Mouse (Mus musculus): Measurements from ENCODE around the gene A2ml1.

The A2ml1 gene

DNA sequence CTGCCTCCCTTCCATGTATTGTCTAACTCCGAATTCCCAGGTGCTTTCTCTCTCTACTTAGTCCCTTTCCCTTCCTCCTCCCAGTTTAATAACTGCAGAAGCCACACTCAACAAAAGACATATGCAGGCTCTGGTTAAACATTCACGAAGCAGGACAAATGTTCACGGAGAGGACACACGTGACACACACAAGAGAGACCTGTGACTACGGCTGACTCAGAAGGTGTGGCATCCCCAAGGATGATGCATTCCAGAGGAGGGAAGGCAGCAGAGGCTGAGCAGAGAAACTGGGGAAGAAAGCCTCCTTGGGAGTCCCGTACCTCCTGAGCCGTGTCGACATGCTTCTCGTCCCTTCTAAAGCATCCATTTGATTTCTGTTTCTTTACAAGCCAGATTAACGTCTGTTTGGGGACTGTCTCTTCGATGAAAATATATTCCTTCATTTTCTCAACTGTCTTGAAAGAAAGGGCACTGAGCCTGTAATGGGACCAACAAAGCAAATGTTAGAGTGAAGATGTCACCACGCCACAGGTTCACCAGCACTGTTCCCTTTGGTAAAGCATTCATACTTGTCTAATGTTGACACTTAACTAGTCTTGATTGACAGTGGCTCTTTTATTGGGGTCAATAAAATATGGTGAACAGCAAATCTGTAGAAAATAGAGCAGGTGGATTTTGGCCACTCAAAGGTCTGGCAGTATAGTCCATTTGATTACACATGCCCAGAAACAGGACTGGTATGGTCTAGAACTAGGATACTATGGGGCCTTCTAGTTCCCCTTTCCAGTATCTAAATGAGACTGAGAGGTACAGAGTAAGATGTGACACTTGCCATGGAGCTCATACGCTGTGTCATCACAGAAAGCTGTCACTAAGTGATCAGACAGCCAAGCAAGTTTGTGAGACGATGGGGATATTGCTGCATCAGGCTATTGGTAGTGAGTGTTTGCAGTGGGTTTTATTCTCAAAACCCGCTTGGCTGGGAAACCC is 31.6 kb downstream of the A2ml1 start:
- DNase-seq = no peak

DNA sequence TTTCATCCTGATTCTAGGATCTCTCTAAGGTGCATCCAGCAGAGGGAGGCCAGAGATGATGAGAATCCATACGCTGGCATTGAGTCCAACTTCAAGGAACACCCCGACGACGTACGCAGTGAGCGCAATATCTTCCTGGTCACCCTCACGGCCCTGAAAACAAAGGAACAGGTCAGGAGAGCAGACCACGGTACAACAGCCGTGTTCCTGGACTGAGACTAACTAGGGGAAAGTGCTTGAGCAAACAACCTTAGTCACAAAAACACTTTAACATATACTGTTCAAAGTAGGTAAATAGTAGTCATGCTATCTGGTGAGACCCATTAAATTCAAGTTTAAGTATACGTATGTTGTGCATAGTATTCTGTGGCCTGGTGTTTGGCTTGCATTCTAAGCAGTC is 32.9 kb downstream of the A2ml1 start:
- no peak for DNase-seq

DNA sequence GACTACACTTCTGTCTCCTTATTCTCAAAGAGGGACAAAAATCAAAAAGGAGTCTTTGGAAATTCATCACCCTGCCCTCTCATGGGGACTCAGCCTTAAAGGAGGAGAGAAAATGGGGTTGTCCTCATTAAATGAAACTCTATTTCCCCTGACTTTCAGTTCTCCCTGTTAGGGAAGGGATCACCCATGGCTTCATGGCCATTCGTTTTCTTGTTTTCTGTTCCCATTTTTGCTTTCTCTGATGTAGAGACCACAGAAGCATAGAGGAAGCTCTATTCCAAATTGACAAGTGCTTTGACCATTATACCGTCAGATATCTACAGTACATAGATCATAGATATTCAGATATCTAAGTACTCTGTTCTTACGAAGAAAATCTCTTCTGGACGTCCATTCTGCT is 36.0 kb downstream of the A2ml1 start:
- no peak for DNase-seq

DNA sequence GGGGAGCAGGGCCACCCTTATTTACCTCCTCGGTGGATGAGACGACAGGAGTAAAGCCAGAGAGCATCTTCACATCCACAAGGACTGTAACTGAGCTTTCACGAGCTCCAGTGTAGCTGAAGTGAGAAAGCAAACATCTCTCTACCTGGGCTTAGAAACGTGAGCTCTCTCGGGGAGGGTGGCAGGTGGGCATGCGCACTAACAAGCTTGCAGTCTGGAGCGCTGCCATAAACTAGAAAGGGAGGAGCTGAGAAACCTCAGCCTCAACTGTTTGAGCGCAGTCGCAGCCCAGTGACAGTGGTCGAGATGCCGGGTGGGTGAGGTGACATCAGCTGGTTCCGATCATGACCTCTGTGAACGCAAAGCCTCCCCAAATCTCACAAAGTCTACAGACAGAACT is 38.2 kb downstream of the A2ml1 start:
- DNase-seq = peak; percentile 47 to 61

DNA sequence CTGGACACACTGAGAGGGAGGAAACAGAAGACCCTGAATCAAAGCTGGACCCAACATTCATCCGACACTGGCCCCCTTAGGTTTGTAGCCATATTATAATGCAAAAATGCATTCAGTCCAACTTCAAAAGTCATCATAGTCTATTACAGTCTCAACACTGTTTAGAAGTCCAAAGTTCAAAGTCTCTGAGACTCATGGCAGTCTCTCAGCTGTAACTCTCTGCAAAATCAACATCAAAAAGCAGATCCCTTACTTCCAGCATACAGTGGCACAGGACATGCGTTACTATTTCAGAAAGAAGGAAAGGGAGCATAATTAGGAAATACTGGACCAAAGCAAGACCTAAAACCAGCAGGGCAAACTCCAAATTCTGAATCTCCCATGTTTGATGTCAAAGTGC is 46.2 kb downstream of the A2ml1 start:
- no peak for DNase-seq

DNA sequence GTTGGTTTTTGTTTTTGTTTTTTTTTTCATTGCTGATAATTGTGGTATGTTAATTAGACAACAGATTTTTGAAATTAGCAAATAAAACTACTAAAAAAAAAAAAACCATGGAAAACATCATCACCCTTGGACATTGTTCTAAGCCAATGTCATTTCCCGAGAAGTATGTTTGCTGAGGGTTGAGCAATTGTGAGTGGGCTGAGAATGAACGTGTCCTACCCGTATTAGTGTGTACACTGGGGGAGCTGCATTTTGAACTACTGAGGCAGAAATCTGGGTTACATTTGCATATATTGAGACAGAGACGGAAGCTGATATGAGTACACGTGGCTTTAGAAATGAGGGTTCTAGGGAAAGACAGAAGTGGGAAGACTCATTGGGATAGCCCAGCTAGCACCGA is 48.1 kb downstream of the A2ml1 start:
- DNase-seq = no peak

DNA sequence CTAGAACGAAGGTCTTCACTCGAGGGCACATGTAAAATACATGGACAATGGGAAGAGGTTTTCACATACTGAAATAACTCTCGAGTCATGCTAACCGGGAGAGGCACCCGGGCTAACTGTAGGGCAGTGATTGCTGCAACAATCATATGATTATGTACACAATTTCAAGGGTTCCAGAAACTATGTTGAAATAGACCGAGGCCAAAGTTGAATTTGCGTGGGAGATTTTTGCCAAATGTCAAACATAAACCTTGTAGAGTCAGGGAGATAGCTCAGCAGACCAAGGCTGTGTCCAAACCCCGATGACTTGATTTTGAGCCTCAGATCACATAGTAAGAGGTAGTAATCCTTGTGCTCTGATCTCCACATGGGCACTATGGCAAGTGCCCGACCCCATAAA is 48.7 kb downstream of the A2ml1 start:
- DNase-seq = peak in 1 of 2 experiments; percentile 9

DNA sequence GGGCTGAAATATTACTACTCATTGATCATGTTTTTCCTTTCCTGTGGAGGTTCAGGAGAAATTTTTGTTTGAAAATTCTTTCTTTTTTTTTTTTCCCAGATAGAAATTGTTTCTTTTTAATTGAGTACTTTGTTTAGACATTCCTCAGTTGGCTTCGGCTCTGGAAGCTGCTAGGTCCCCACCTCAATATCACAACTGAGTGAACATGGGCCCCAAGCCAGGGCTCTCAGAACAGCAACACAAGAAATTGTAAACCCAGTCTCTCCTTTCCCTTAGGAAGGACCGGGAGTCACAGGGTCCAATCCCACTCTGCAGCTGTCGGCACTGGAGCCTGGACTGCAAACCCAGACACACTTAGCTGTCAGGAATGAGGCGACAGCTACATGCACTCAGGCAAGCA is 52.9 kb downstream of the A2ml1 start:
- DNase-seq = no peak

DNA sequence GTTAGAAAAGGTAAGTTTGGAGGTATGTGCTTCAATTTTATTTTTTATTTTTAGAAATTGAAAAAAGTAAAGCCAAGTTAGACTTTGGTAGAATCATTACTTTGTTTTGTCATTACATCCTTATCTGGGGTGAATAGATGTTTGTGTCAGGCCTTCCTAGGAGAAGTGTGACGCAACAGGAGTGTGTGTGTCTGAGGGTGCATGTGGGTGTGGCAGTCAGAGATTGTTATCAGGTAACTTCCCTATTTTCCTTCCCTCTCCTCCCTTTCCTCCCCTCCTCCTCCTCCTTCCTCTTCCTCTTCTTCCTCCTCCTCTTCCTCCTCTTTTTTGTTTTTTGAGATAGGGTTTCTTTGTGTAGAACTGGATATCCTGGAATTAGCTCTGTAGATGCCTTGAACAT is 54.3 kb downstream of the A2ml1 start:
- no peak for DNase-seq

DNA sequence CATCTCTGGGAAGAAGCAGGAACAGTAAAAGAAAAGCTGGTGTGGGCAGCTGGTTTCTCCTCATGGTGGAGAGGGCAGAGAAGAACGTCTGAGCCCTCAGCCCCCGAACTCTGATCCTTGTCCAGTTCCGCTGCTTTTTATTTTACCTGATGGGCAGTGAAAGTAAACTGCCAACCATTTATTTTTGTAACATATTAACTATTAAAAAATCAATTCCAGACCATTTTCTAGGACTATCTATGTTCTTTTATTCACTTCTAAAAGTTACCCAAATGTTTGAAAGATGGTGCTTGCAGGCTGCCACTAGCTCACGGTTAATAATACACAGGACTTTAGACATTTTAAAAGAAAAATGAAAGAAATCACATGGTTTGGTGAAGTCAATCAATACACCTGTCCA is 54.8 kb downstream of the A2ml1 start, which contains the start of gene Pzp:
Pzp (minus strand) TSS at position 120 of the 400 bp plus-strand sequence.
- no peak for DNase-seq

DNA sequence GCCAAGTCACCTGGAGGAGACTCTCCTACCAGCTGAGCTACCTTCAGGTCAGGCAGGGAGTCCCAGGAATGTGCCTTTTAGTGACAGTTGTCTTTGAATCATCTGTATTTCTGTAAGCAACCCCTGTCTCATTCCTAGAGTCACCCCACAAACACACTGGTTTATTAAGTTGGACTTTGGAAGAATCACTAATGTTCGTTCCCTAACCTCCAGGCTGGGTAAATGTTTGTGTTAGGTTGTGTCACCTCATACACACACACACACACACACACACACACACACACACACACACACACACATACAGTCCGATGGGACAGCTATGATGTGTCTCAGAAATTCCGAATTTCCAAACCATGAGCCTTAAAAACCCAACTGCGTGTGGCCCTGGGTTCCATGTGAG is 55.6 kb downstream of the A2ml1 start:
- DNase-seq = no peak

DNA sequence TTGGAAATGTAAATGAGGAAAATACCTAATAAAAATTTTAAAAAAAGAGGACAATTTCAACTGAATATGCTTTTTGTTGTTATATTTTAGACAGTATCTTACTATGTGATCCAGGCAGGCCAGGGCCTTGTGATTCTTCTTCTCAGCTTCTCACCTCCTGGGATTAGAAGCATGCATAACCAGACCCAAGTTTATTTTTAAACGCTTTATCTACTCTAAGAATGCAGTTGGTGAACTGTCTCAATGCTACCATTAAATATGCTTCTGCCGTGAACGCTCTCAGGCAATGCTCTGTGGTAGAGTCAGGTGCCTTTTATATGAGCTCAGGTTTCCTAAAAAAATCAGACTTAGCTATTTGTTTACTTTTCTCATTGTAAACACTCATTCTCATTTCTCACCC is 58.0 kb downstream of the A2ml1 start:
- no peak for DNase-seq

DNA sequence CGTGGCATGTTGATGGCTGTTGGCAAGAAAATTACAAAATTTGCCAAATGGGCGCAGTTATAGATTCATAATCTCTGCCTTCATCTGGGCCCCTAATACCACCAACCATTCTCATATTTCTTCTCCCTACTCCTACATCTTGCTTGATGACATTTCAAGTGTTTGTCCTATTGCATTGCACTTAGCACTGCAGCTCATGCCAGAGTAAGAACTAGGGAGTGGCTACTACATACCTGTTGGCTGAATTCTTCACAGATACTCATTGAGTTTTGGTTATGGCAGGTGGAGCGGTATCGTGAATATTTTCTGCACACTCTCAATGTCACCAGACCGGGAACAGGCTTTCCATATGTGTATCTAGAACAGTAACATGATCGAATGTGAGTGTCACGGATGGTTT is 62.2 kb downstream of the A2ml1 start:
- no peak for DNase-seq

DNA sequence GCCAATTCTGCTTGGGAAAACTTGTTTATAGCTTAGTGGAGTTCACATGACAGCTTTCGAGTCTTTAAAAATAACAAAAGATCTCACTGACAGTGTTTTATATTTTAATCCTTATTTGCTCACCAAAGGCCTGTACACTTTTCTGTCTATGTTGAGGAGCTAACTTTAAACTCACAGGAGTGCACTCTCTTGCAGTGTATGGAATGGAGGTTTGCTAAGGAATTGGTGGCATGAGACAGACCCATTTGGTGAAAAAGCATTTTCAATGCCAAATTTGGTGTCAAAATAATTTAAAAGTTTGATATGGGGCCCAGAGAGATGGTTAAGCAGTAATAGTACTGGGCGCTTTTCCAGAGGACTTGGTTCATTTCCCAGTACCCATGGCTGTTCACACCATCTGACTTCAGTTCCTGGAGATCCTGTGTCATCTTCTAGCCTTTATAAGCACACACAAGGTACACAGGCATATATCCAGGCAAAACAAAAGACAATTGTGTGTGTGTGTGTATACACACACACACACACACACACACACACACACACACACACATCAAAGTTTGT is 75.7 kb downstream of the A2ml1 start:
- DNase-seq = no peak

DNA sequence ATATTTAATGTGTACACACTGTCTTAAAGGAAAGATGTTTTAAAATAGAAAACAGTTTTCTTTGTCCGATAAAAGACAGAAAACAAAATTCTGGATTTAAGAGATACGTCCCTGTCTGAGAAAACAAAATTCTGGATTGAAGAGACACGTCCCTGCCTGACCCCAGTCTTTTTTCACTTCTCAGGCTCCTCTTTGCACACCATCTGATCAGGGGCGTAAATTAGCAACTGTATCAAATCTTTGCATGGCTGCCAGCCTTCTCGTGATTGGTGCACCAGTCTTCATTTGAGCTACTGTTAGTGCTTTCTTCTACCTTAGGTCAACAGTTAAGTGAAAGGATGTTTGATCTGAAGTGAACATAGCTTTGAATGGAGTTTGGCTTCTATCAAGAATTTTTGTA is 76.7 kb downstream of the A2ml1 start:
- DNase-seq = no peak

DNA sequence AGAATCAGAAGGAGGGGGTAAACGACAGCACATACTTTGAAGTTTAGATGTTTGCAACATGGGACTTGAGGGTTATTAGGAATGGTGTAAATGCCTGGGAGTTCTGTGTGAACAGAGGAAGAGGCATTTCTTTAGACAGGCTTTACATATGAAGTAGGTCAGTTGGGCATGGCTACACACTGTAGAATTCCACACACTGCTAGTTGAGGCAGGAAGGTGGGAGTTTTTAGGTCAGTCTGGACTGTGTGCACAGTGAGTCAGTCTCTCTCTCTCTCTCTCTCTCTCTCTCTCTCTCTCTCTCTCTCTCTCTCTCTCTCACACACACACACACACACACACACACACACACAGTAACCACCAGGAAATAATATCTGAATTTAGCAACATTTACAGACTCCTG is 86.1 kb downstream of the A2ml1 start:
- DNase-seq = no peak

DNA sequence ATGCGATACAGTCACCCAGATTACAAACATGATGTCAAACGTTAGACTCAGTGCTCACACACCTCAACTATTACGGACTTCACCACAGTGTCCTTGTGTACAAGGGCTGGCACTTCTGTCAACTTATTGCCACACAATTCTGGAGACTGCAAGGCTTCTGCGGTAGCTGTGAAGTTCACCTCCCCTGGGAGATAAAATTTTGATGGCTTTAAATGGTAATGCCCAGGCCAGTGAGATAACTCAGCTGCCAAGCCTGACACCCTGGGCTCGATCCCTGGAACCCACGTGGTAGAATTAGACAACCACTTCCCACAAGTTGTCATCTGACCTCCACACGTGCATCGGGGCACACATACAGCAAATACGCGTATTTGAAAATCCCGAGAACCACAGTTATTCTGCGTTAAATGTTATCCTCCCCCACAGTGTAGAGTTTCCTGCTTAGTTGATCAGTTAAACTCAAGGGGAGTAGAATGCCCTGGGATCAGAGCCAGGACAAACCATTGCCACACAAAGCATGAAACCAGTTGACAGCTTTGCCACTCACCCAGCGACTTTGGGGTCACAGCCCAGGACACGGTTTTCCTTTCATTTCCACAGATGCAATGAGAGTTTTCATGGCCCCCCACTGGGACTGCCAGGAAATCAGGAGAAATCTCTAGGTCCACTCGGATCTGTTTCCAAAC is 86.6 kb downstream of the A2ml1 start:
- DNase-seq = peak; percentile 28 to 32

DNA sequence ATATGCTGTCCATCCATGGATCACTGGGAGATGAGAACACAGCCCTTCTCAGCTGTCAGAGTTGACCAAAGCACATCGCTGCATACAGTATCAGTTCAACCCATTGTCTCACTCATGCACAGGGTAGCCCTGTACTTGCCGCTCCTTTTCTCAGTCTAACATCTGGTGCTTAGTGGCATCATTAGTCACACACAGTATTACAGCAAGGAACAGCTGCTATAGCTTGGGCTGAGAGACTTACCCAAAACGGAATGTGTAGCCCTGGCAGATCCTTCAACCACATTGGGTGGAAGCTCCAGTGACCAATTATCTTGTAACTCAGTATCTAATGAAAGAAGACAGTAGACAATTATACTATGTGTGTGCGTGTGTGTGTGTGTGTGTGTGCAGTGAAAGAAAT is 89.5 kb downstream of the A2ml1 start:
- no peak for DNase-seq

DNA sequence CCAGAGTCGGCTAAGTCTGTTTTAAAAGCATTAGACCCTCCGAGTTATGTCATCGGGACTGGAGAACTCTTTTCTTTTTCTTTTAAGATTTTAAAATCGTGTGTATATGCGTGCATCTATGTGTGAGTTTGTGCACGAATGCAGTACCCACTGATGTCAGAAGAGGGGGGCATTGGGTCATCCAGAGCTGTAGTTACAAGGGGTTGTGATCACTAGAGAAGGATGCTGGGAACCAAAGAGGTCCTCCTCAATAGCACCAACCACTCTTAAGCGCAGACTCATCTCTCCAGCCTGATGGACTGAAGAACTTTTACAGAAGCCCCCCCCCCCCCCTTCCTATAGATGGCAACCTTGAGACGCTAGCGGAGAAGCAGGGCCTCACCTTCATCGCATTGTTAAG is 91.3 kb downstream of the A2ml1 start:
- DNase-seq = no peak
